Mouse (Mus musculus): Measurements from ENCODE around the gene Uggt2.

DNA sequence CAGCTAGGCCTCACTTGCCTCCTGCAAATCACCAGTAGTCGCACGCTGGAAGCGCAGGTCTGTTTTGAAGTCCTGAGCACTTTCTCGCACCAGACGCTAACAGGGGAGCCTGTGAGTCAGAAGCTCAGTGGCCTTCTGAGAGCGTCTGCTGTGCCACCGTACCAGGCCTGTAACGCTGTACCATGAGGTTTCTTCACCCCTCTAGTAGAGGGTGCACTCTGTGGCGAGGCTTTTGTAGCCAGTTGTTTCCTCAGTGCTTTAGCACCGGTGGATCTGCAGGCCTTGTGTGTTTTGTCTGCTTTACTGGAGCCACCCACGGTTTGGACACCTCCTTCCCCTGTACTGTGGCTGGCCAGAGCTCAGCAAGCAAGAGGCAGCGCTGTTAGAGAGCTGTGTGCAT is 157.2 kb downstream of the Uggt2 start:
- TF ChIP-seq CTCF (IDR thresholded peaks at IDR 0.05; ENCODE audit: control insufficient read depth, insufficient read depth, insufficient read length) (no peak), MAX (IDR thresholded peaks at IDR 0.05) (no peak), USF1 (IDR thresholded peaks at IDR 0.05; ENCODE audit: low read depth) (no peak), FOSL1 (IDR thresholded peaks at IDR 0.05; ENCODE audit: insufficient read depth, low read length, poor library complexity, severe bottlenecking) (no peak), MYOD1 (IDR thresholded peaks at IDR 0.05; ENCODE audit: control insufficient read depth, insufficient read length, low read depth) (no peak), MYOG (IDR thresholded peaks at IDR 0.05; ENCODE audit: control insufficient read depth, extremely low read depth, insufficient read length) (no peak), CEBPB (IDR thresholded peaks at IDR 0.05; ENCODE audit: low read depth) (no peak)
